Mouse (Mus musculus): ENCODE measurements around the gene Ifne. TPM values are rescaled to one million over a fixed set of nuclear protein-coding genes. Genes with fewer than 3 reads are reported as not detected.

Gene Ifne
- total and polyA plus RNA-seq, 3 experiments = not detected

DNA sequence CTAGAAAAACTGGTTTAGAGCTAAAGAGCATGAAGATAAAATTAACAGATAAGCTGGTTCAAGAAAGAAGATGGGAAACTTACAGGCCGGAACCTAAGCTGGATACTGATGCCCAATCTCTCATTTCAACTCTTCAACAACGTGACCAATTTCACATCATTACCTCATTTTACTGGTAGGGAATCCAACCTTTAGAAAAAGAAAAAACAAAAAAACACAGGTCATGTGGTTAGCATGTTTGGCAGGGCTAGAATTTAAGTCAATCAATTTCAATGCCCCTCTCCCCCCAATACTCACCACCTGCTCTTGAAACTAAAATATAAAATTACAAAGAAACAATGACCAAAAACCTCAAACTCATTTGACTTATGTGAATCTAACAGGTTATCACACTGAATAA, 47.8 kb upstream of the Ifne start:
- no peaks in the 10 kb centered on the region for H3K27me3 ChIP-seq (replicated peaks)
- no peak for DNase-seq (ENCODE audit: extremely low read depth)
- no peak overlapping the region for H3K4me2 ChIP-seq (ENCODE audit: insufficient read depth, low read depth, poor library complexity, severe bottlenecking)
- peaks cover 16% of the 10 kb centered on the region for H3K9me3 ChIP-seq (replicated peaks; ENCODE audit: low read length)
- peaks cover 5 to 8% of the 10 kb centered on the region in 2 experiments; a peak in 3 of 4 replicates for H3K4me1 ChIP-seq (ENCODE audit: control insufficient read depth in 1 of 2, insufficient read depth in 2 of 2)
- in situ Hi-C loops (cut with MboI; ENCODE audit: low pct_ligation_motif_present, low pct_unique_long_range_greater_than_20kb, low sequenced_read_pairs) (no loop called here), dilution Hi-C loops (cut with MboI; ENCODE audit: extremely low pct_ligation_motif_present, extremely low pct_unique_long_range_greater_than_20kb, low sequenced_read_pairs) (no loop called here)
- H3K4me3 ChIP-seq (replicated peaks in 1 of 3; ENCODE audit: low read depth in 2 of 3, low read length in 2 of 3, poor library complexity in 1 of 3) = no peak overlapping the region
- peaks cover 71% of the 10 kb centered on the region for H3K79me2 ChIP-seq (replicated peaks; ENCODE audit: control insufficient read depth, extremely low read depth, insufficient read depth, poor library complexity, severe bottlenecking)
- peaks cover 57 to 71% of the 10 kb centered on the region in 2 experiments for H3K36me3 ChIP-seq (replicated peaks in 1 of 2; ENCODE audit: control insufficient read depth in 1 of 2, insufficient read depth in 1 of 2, low read length in 1 of 2)
- no peak overlapping the region for H3K27ac ChIP-seq (ENCODE audit: insufficient read depth, low read depth)
- no peak for TF ChIP-seq TCF12 (IDR thresholded peaks at IDR 0.05; ENCODE audit: low read depth, low read length)
- TF ChIP-seq TBP (conservative IDR thresholded peaks at IDR 0.05; ENCODE audit: low read depth, low read length) = no peak
- no peak overlapping the region for H3K9ac ChIP-seq (ENCODE audit: insufficient read depth, low read depth)

DNA sequence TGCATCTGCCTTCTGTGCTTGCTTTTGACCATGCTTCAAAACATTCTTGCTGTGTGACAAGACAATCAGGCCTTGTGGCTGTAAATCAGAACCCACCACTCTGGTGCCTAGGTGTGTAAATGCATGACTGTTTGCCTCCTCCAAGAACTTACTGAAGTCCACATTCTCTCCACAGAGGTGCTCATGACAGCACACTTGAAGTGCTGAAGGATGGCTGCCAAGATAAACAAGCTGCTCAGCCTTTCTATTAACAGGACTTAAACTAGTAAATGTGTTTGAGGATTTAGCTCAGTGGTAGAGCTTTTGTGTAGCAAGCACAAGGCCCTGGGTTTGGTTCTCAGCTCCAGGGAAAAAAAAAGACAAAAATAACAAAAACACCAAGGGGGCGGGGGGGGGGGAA, 46.6 kb upstream of the Ifne start:
- H3K4me1 ChIP-seq (ENCODE audit: control insufficient read depth in 1 of 2, insufficient read depth in 2 of 2) = peaks cover 3% of the 10 kb centered on the region in 2 experiments; a peak in 3 of 4 replicates
- DNase-seq (ENCODE audit: extremely low read depth) = no peak
- H3K27ac ChIP-seq (ENCODE audit: insufficient read depth, low read depth) = no peak overlapping the region
- peaks cover 16% of the 10 kb centered on the region for H3K9me3 ChIP-seq (replicated peaks; ENCODE audit: low read length)
- H3K4me3 ChIP-seq (replicated peaks in 1 of 3; ENCODE audit: low read depth in 2 of 3, low read length in 2 of 3, poor library complexity in 1 of 3) = no peak overlapping the region
- no peaks in the 10 kb centered on the region for H3K27me3 ChIP-seq (replicated peaks)
- H3K36me3 ChIP-seq (replicated peaks in 1 of 2; ENCODE audit: control insufficient read depth in 1 of 2, insufficient read depth in 1 of 2, low read length in 1 of 2) = peaks cover 63 to 82% of the 10 kb centered on the region in 2 experiments
- H3K79me2 ChIP-seq (replicated peaks; ENCODE audit: control insufficient read depth, extremely low read depth, insufficient read depth, poor library complexity, severe bottlenecking) = peaks cover 71% of the 10 kb centered on the region
- no peak overlapping the region for H3K4me2 ChIP-seq (ENCODE audit: insufficient read depth, low read depth, poor library complexity, severe bottlenecking)
- TF ChIP-seq POLR2AphosphoS2 (IDR thresholded peaks at IDR 0.05; ENCODE audit: low read depth, low read length) (no peak), USF2 (conservative IDR thresholded peaks at IDR 0.05; ENCODE audit: low read depth, low read length) (no peak), MEF2A (IDR thresholded peaks at IDR 0.05; ENCODE audit: borderline replicate concordance, low read depth, low read length) (no peak), MYC (IDR thresholded peaks at IDR 0.05; ENCODE audit: low read depth, low read length) (no peak), RCOR1 (conservative IDR thresholded peaks at IDR 0.05; ENCODE audit: low read depth, low read length) (no peak), RAD21 (IDR thresholded peaks at IDR 0.05; ENCODE audit: low read depth, low read length) (no peak)
- in situ Hi-C loops (cut with MboI; ENCODE audit: low pct_ligation_motif_present, low pct_unique_long_range_greater_than_20kb, low sequenced_read_pairs) (no loop called here), dilution Hi-C loops (cut with MboI; ENCODE audit: extremely low pct_ligation_motif_present, extremely low pct_unique_long_range_greater_than_20kb, low sequenced_read_pairs) (no loop called here)
- H3K9ac ChIP-seq (ENCODE audit: insufficient read depth, low read depth) = no peak overlapping the region

DNA sequence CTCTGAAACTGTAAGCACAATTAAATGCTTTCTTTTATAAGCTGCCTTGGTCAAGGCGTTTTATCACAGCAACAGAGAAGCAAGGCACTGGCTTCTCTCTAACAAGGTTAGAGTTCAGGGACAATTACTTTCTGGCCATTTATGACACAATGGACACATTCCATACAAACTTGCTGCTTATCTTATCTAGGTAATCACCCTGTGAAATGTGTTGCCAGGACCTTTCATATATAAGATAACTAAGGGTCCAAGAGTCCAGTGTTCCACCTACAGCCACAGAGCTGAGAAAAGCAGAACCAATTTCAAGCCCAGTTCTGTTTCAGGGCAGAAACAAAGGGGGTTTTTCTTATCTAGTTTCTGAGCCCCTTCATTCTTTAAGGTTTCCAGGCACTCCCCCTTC, 46.1 kb upstream of the Ifne start:
- Histone ChIP-seq H3K4me2 (ENCODE audit: insufficient read depth, low read depth, poor library complexity, severe bottlenecking) (no peak overlapping the region), H3K79me2 (replicated peaks; ENCODE audit: control insufficient read depth, extremely low read depth, insufficient read depth, poor library complexity, severe bottlenecking) (peaks cover 71% of the 10 kb centered on the region), H3K4me1 (ENCODE audit: control insufficient read depth in 1 of 2, insufficient read depth in 2 of 2) (peaks cover under 1% of the 10 kb centered on the region in 2 experiments; a peak in 3 of 4 replicates), H3K9me3 (replicated peaks; ENCODE audit: low read length) (peaks cover 16% of the 10 kb centered on the region), H3K9ac (ENCODE audit: insufficient read depth, low read depth) (no peak overlapping the region), H3K36me3 (replicated peaks in 1 of 2; ENCODE audit: control insufficient read depth in 1 of 2, insufficient read depth in 1 of 2, low read length in 1 of 2) (peaks cover 64 to 84% of the 10 kb centered on the region in 2 experiments), H3K4me3 (replicated peaks in 1 of 3; ENCODE audit: low read depth in 2 of 3, low read length in 2 of 3, poor library complexity in 1 of 3) (no peak overlapping the region), H3K27me3 (replicated peaks) (no peaks in the 10 kb centered on the region), H3K27ac (ENCODE audit: insufficient read depth, low read depth) (no peak overlapping the region)
- in situ Hi-C loops (cut with MboI; ENCODE audit: low pct_ligation_motif_present, low pct_unique_long_range_greater_than_20kb, low sequenced_read_pairs) = no loop called here
- dilution Hi-C loops (cut with MboI; ENCODE audit: extremely low pct_ligation_motif_present, extremely low pct_unique_long_range_greater_than_20kb, low sequenced_read_pairs) = no loop called here
- TF ChIP-seq SMC3 (IDR thresholded peaks at IDR 0.05; ENCODE audit: low read depth, low read length) (no peak), EP300 (IDR thresholded peaks at IDR 0.05; ENCODE audit: low read length) (no peak), JUND (conservative IDR thresholded peaks at IDR 0.05; ENCODE audit: low read depth, low read length) (no peak)
- DNase-seq (ENCODE audit: extremely low read depth) = no peak
